Mouse (Mus musculus) kidney, embryonic 16.5 days (tissue): ENCODE measurements around the gene Ubr3. TPM values are rescaled to one million over a fixed set of nuclear protein-coding genes. Genes with fewer than 3 reads are reported as not detected.

Source experiments
- ATAC-seq: fragments of 200-750 bp; cut with Nextera tagmentation; 2 replicates; pipeline ENCODE4 v1.8.0; 2017; ENCODE audit warnings: moderate TSS enrichment; ENCODE audit not compliant: low FRiP score, low TSS enrichment
- H3K27ac ChIP-seq: fragments of 300-500 bp; sonication (generic); 2 replicates; pipeline ENCODE4 v1.5.1; 2014; ENCODE audit warnings: low read length
- H3K27me3 ChIP-seq: fragments of 300-500 bp; sonication (generic); 2 replicates; pipeline ENCODE4 v1.6.1; 2014; ENCODE audit warnings: low read length, control low read depth, mixed read lengths; ENCODE audit not compliant: insufficient read depth
- H3K36me3 ChIP-seq: fragments of 300-500 bp; sonication (generic); 2 replicates; pipeline ENCODE4 v1.6.1; 2014; ENCODE audit warnings: low read length, control low read depth, mixed read lengths; ENCODE audit not compliant: insufficient read depth
- H3K4me1 ChIP-seq: fragments of 300-500 bp; sonication (generic); 2 replicates; pipeline ENCODE4 v1.6.1; 2014; ENCODE audit warnings: low read length, control low read depth, mixed read lengths; ENCODE audit not compliant: insufficient read depth
- H3K4me2 ChIP-seq: fragments of 300-500 bp; sonication (generic); replicated peaks from 2 replicates; pipeline ENCODE4 v1.6.1; 2014; ENCODE audit warnings: low read depth, low read length
- H3K4me3 ChIP-seq: fragments of 300-500 bp; sonication (generic); 2 replicates; pipeline ENCODE4 v1.5.1; 2014; ENCODE audit warnings: mild to moderate bottlenecking, low read length
- H3K9ac ChIP-seq: fragments of 300-500 bp; sonication (generic); replicated peaks from 2 replicates; pipeline ENCODE4 v1.6.1; 2014; ENCODE audit warnings: low read length
- H3K9me3 ChIP-seq: fragments of 300-500 bp; sonication (generic); 2 replicates; pipeline ENCODE4 v1.6.1; 2016; ENCODE audit warnings: low read length, control low read depth
- WGBS: fragments of 180-500 bp; shearing (Covaris S2); extraction: QIAGEN DNeasy Blood & Tissue Kit; methylation state at CpG from one replicate; pipeline ENCODE4 v1.1.7; 2014; 5-methylcytosine and 5-hydroxymethylcytosine counted together
- polyA plus RNA-seq: library from polyadenylated mRNA; unstranded; fragments of >200 nt; fragmentation: Nextera tagmentation; extraction: Ambion mirVana; gene quantifications from 2 replicates; pipeline ENCODE4 v1.2.1, GENCODE M21; 2015

The Ubr3 gene
- polyA plus RNA-seq, 1 experiment from 2014 or later, result 12.7 TPM

GRCm38 (mm10) chr2:70006492-70006891 lies 109.4 kb downstream of the Ubr3 start:
- Histone ChIP-seq H3K9me3 (no peaks in the 10 kb centered on the region), H3K4me2 (no peak overlapping the region), H3K4me1 (no peaks in the 10 kb centered on the region), H3K36me3 (peaks cover 23% of the 10 kb centered on the region), H3K27me3 (no peaks in the 10 kb centered on the region), H3K4me3 (no peak overlapping the region), H3K9ac (no peak overlapping the region), H3K27ac (no peak overlapping the region)
- no peak for ATAC-seq
- 85% methylated on average over 2 of the region's 2 CpGs for WGBS

GRCm38 (mm10) chr2:70012941-70013340 lies 115.9 kb downstream of the Ubr3 start:
- Histone ChIP-seq H3K36me3 (peaks cover 27% of the 10 kb centered on the region), H3K9me3 (no peaks in the 10 kb centered on the region), H3K4me1 (no peaks in the 10 kb centered on the region), H3K4me3 (no peak overlapping the region), H3K4me2 (no peak overlapping the region), H3K27ac (no peak overlapping the region), H3K27me3 (no peaks in the 10 kb centered on the region), H3K9ac (no peak overlapping the region)
- WGBS, result 91% methylated on average over 8 of the region's 8 CpGs
- no peak for ATAC-seq

GRCm38 (mm10) chr2:70018236-70018635 lies 121.2 kb downstream of the Ubr3 start:
- ATAC-seq, result no peak
- Histone ChIP-seq H3K4me3 (no peak overlapping the region), H3K9me3 (no peaks in the 10 kb centered on the region), H3K27ac (no peak overlapping the region), H3K9ac (no peak overlapping the region), H3K4me2 (no peak overlapping the region), H3K27me3 (no peaks in the 10 kb centered on the region), H3K4me1 (no peaks in the 10 kb centered on the region), H3K36me3 (peaks cover 44% of the 10 kb centered on the region)
- WGBS, result 76% methylated on average over 6 of the region's 6 CpGs

- ATAC-seq, result no peak
- WGBS, result 90% methylated on average over 2 of the region's 2 CpGs
Measured at GRCm38 (mm10) chr2:70024454-70024853, 127.4 kb downstream of the Ubr3 start.

GRCm38 (mm10) chr2:70025711-70026110 lies 128.7 kb downstream of the Ubr3 start:
- Histone ChIP-seq H3K9ac (no peak overlapping the region), H3K27ac (no peak overlapping the region), H3K27me3 (no peaks in the 10 kb centered on the region), H3K4me3 (no peak overlapping the region), H3K36me3 (peaks cover 26% of the 10 kb centered on the region), H3K4me1 (no peaks in the 10 kb centered on the region), H3K9me3 (peaks cover 5% of the 10 kb centered on the region; the same call in 1 of the 2 replicates), H3K4me2 (no peak overlapping the region)
- WGBS, result 93% methylated on average over 5 of the region's 5 CpGs
- no peak for ATAC-seq

More at GRCm38 (mm10) chr2:70024454-70024853, 127.4 kb downstream of the Ubr3 start:
- H3K27me3 ChIP-seq, result no peaks in the 10 kb centered on the region
- no peak overlapping the region for H3K4me2 ChIP-seq
- H3K4me1 ChIP-seq, result no peaks in the 10 kb centered on the region
- H3K4me3 ChIP-seq, result no peak overlapping the region
- H3K9ac ChIP-seq, result no peak overlapping the region
- no peak overlapping the region for H3K27ac ChIP-seq
- H3K9me3 ChIP-seq, result peaks cover 5% of the 10 kb centered on the region; the same call in 1 of the 2 replicates
- peaks cover 32% of the 10 kb centered on the region for H3K36me3 ChIP-seq

GRCm38 (mm10) chr2:70031472-70031871 lies 134.4 kb downstream of the Ubr3 start:
- Histone ChIP-seq H3K36me3 (no peaks in the 10 kb centered on the region), H3K4me2 (no peak overlapping the region), H3K4me3 (no peak overlapping the region), H3K27me3 (no peaks in the 10 kb centered on the region), H3K4me1 (no peaks in the 10 kb centered on the region), H3K9ac (no peak overlapping the region), H3K27ac (no peak overlapping the region), H3K9me3 (peaks cover 5% of the 10 kb centered on the region; the same call in 1 of the 2 replicates)
- no peak for ATAC-seq
- WGBS, result 90% methylated on average over 2 of the region's 2 CpGs

- H3K36me3 ChIP-seq, result no peaks in the 10 kb centered on the region
- no peak for ATAC-seq
- H3K9me3 ChIP-seq, result no peaks in the 10 kb centered on the region
- H3K4me2 ChIP-seq, result no peak overlapping the region
- no peaks in the 10 kb centered on the region for H3K4me1 ChIP-seq
- H3K4me3 ChIP-seq, result no peak overlapping the region
- no peak overlapping the region for H3K27ac ChIP-seq
- 76% methylated on average over 5 of the region's 5 CpGs for WGBS
- H3K9ac ChIP-seq, result no peak overlapping the region
- H3K27me3 ChIP-seq, result no peaks in the 10 kb centered on the region
Measured at GRCm38 (mm10) chr2:70034895-70035294, 137.8 kb downstream of the Ubr3 start.

GRCm38 (mm10) chr2:70035358-70035757 lies 138.3 kb downstream of the Ubr3 start:
- no peak for ATAC-seq

GRCm38 (mm10) chr2:70037221-70037620 lies 140.2 kb downstream of the Ubr3 start:
- WGBS, result 81% methylated on average over 8 of the region's 8 CpGs
- H3K9me3 ChIP-seq, result no peaks in the 10 kb centered on the region
- H3K4me2 ChIP-seq, result no peak overlapping the region
- no peak overlapping the region for H3K27ac ChIP-seq
- no peaks in the 10 kb centered on the region for H3K36me3 ChIP-seq
- no peak overlapping the region for H3K4me3 ChIP-seq
- H3K9ac ChIP-seq, result no peak overlapping the region
- ATAC-seq, result no peak
- no peaks in the 10 kb centered on the region for H3K27me3 ChIP-seq
- H3K4me1 ChIP-seq, result no peaks in the 10 kb centered on the region

More at GRCm38 (mm10) chr2:70035358-70035757, 138.3 kb downstream of the Ubr3 start:
- Histone ChIP-seq H3K4me1 (no peaks in the 10 kb centered on the region), H3K9ac (no peak overlapping the region), H3K4me3 (no peak overlapping the region), H3K36me3 (no peaks in the 10 kb centered on the region), H3K9me3 (no peaks in the 10 kb centered on the region), H3K27me3 (no peaks in the 10 kb centered on the region), H3K27ac (no peak overlapping the region), H3K4me2 (no peak overlapping the region)
- 68% methylated on average over 1 of the region's 1 CpGs for WGBS

- H3K9me3 ChIP-seq, result no peaks in the 10 kb centered on the region
- no peak within 1 kb of the TSS for H3K27ac ChIP-seq
- H3K27me3 ChIP-seq, result no peaks in the 10 kb centered on the region
- no peak within 1 kb of the TSS for H3K4me3 ChIP-seq
- H3K9ac ChIP-seq, result no peak within 1 kb of the TSS
- H3K4me2 ChIP-seq, result no peak within 1 kb of the TSS
- H3K4me1 ChIP-seq, result no peaks in the 10 kb centered on the region
- H3K36me3 ChIP-seq, result no peaks in the 10 kb centered on the region
- WGBS, result 36% methylated on average over 7 of the region's 7 CpGs
- ATAC-seq, result no peak
Measured at GRCm38 (mm10) chr2:70038752-70039151, 141.7 kb downstream of the Ubr3 start, which contains the start of gene Myo3b. TSS of gene Myo3b (plus strand) at chr2:70039126.
